Mouse (Mus musculus): ENCODE measurements around the gene Rhov. TPM values are rescaled to one million over a fixed set of nuclear protein-coding genes. Genes with fewer than 3 reads are reported as not detected.

The Rhov gene
- total RNA-seq (2021) = 10 to 100 TPM; 14.3 to 16.3 TPM

DNA sequence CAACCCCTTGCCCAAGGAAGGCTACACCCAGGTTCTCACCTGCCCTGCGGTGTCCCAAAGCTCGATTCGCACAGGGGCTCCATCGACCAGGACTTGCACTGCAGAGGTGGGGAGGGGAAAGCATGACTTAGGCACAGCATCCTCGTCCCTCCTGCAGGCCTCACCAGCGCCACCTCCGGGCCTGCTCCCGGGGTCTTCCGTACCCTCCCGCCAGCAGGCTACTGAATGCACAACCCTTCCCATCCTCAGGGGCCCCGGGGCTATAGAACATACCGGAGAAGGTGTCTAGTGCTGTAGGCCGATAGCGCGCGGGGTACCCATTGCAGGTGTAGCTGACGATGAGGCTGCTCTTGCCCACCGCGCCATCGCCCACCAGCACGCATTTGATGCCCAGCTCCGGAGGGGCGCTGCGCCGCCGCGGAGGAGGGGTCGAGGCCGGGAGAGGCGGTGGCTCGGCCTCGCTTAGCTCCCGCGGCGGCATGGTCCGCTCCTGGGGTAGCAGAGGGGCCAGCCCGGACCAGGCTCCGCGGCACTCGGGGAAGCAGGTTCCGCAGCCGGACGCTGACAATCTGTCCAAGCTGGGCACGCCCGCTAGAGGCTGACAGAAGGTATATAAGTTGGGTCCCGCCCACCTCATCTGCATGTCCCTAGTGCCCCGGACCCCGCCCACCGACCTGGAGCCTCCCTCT, at the start of gene Rhov:
Rhov (minus strand) TSS at position 630 of the 689 bp plus-strand sequence.
- peak; percentile 50 to 83 for DNase-seq (ENCODE audit: extremely low spot score in 1 of 2, low spot score in 2 of 2)
- intact Hi-C loops (cut with DNase I) = no loop called here

DNA sequence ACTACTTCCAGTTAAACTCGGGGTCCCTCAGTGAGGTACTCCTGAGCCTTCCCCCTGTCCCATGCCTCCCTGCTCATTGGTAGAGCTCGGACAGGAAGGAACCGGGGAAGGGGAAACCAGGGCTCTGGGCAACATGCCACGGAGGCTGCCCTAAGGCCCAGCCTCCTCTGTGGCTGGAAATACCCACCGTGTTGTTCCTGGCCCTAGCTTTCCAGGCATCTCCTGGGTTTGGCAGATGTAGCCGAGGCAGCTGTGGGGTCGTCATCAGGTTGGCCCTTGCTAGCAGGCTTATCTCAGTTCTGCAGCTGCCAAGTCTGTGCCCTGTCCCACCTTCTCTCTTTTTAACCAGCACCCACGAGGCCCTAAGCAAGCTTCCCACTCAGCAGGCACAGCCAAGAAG, 49.5 kb upstream of the Rhov start:
- intact Hi-C loops (cut with DNase I) = no loop called here
- peak in 1 of 2 experiments; percentile 58 for DNase-seq (ENCODE audit: extremely low spot score in 1 of 2, low spot score in 2 of 2)

DNA sequence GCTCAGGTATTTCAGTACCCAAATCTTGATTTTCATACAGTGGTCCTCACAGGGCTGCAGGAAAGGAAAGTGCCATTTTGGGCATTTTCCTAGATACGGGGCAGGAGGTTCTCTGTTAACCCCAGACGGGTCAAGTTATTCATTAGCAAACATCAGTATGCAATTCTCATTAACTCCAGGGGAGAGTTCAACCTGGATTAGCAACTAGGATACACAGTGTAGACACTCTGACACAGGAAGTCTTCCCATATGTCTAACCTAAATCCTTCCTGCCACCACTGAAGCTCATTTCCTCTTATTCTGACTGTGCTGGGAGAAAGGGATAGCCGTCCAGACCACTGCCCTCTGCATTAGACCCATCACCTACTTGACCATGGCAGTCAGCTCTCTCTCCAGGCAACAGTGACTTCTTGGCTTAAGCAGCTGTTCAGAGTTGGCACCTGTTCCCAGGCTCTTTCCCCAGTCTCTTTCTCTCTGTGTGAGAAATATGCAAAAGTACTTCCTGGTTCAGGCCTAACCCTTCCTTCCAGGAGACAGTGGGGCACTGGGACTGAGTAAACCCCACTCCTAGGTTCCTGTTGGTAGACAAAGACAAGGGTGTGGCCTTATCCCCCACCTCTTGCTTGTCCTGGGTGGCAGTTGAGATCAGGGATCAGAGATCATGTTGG, 47.1 kb upstream of the Rhov start:
- DNase-seq (ENCODE audit: extremely low spot score in 1 of 2, low spot score in 2 of 2) = no peak
- intact Hi-C loops (cut with DNase I) = no loop called here

DNA sequence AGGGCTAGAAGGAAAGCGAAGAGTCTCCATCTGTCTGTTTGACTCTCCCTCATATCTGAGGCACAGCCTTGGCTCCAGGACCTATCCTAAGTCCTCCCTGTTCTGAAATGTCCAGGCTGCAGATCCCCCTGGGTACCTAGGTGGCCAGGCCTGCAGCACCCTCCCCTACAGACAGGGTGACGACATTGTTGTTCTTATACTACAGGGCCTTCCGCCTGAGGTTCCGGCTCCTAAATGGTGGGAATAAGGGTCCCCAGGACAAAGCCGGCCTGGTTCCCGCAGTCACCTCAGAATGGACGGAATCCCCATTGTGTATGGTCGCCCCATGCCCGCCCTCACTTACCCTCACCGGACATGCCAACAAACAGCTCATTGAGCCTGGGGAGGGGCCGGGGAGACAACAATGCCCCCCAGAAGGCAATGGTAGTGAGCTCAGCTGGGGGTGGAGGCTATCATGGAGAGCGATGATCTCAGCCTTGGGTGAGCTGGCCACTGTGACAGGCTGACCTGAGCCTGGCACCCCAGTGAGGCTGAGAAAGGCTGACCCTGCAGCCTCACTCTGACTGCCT, 43.8 kb upstream of the Rhov start:
- intact Hi-C loops (cut with DNase I) = no loop called here
- DNase-seq (ENCODE audit: extremely low spot score in 1 of 2, low spot score in 2 of 2) = no peak

DNA sequence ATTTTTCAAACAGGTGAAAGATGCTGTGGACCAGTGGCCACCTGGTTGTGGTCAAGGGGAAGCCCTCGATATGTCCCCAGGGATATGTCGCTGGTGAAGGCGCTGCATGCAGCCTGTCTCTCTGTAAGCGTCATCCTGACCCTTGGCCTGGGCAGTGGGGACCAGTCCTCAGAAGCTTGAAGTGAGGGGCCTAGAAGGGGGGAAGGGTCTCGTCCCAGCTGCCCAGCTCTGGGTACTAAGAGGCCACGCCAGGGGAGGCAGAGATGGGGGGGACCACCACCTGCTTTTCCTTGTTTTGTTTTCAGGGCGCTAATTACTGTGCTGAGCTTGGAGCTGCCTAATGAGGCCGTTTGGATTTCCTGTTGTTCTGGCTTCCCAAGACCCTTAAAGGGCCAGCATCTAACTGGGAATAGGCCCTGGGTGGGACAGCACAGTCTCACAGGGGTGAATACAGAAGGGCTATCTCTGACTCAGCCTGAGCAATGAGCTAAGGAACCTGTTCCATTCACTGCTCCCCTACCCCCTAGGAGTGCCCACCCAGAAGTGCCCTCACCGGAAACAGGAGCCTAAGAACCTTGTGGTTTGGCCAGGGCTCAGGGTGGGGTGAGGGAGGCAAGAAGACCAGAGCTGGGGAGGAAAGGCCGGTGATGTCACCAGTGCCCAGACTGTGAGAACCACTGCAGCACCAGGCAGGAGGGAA, 42.9 kb upstream of the Rhov start:
- DNase-seq (ENCODE audit: extremely low spot score in 1 of 2, low spot score in 2 of 2) = no peak
- intact Hi-C loops (cut with DNase I) = no loop called here

DNA sequence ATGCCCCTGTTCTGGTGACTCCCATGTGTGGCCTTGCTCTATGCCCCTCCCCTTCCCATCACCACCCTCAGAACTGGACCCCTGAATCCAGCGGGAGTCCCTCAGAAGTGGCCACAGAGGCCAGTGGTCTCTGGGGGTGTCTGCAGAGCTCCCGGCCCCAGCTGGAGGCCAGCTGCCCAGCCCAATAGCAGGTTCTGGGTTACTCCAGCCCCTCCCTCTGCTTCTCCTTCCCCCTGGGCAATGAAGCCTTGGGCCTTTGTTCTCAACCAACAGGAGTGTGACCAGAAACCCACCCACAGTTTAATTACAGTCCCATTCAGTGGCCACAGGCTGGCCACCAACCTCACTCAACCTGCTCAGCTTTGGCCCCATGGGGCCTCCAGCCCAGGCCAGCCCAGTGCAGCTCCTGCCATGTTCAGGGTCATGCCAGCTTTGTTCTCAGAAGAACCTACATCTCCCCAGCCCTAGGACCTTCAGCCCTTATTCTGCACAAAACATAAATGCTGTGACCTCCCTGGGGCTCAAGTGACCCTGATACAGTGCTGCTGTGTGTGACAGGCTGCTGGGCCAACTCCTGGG, 41.4 kb upstream of the Rhov start:
- intact Hi-C loops (cut with DNase I) = no loop called here
- no peak for DNase-seq (ENCODE audit: extremely low spot score in 1 of 2, low spot score in 2 of 2)

DNA sequence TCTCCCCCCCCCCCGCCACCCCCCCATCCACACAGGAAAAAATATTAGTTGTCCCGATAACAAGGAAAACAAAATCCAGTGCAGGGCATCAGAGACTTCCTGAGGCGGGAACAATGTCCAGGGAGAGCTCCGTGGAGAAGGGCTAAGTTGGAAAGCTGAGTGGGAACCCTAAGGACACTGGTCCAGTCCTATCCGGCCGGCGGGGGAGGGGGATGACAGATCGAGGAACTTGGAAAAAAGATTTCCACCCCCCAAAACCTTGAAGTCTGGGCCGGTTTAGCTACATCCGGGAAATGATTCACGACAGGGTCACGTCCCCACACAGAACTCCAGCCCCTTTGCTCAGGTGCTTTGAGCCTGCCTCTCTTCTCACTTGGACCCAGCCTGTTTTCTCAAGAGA, 40.5 kb upstream of the Rhov start:
- intact Hi-C loops (cut with DNase I) = no loop called here
- peak in 1 of 2 experiments; percentile 73 for DNase-seq (ENCODE audit: extremely low spot score in 1 of 2, low spot score in 2 of 2)

DNA sequence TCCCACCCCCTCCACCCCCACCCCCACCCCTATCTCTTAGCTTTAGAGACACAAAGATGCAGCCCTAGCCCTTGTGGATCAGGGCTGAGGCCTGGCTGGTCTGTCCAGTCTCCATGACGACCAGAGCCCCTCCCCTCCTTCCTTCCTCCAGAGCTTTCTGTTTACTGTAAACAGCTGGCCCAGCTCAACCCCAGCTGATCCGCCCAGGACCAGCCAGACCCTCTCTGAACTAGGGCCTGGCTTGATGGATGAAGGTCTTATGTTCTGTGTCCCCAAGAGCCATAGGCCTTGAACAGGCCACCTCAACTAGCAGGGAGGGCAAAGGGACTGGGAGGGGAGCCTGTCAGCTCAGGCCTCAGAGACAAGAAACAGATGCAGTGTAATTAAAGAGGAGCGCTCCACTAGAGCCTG, 33.7 kb upstream of the Rhov start:
- intact Hi-C loops (cut with DNase I) = no loop called here
- DNase-seq (ENCODE audit: extremely low spot score in 1 of 2, low spot score in 2 of 2) = peak in 1 of 2 experiments; percentile 80

DNA sequence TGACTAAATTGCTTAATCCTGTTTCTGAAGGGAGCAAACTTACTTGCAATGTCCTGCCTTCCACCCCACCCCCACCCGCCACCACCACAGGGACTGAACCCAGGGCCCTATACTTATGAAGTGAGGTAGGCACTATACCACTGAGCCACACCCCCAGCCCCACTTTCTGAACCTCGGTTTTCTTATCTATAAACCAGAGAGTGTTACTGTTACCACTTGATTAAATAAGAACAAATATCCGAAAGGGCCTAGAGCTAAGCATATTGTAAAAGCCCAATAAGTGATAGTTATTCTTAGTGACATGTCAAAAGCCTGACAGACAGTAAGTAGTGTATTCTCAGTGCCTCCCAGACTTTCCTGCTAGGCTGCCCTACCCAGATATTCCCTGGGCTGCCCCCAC, 33.3 kb upstream of the Rhov start:
- intact Hi-C loops (cut with DNase I) = no loop called here
- no peak for DNase-seq (ENCODE audit: extremely low spot score in 1 of 2, low spot score in 2 of 2)

DNA sequence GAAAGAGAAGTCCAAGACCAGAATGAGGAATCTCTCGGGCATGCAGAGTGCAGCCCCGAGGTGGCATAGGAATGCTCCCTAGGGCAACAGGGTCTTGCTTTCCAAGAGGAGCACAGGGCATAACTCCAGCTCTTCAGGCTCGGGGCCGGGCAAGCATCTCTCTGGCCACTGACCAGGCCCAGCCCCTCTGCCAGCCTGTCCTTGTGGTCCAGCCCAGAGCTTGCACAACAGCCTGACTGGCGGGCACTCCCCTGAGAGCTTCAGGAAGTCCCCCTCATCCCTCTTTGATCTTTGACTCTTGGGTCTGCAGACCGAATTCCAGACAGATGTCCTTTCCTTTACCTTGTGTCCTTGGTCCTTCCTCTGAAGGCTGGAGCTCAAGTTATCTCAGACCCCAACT, 31.8 kb upstream of the Rhov start:
- no peak for DNase-seq (ENCODE audit: extremely low spot score in 1 of 2, low spot score in 2 of 2)
- intact Hi-C loops (cut with DNase I) = no loop called here

DNA sequence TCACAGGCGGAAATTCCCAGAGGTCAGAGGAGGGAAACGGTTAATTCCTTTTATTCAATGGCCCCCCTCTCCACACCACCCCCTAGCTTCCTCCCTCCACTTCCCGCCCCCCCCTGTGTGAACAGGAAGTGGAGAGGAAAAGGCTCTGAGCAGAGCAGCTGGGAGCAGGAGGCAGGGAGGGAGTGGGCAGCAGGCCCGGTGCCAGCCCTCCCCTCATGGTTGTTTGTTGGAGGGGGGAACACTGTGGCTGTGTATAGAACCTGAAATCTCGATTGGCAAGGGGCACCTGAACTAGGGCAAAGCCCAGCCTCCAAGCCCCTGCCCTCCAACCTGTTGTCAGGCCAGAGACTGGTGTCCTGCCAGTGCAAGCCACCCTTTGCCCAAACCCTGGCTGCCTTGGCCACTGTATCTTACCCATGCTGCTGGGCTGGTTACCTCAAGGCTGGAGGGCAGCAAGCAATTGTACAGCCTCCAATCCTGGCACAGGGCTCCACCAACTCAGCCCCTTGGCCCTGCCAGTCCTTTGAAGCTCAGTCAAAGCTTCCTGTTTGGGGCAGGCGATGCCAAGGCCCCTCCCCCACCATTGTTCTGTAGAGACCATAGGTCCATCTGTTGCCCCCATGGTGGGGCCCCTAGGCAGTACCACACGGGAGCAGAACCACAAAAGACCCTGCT, 29.9 kb upstream of the Rhov start:
- peak; percentile 26 to 82 for DNase-seq (ENCODE audit: extremely low spot score in 1 of 2, low spot score in 2 of 2)
- intact Hi-C loops (cut with DNase I) = no loop called here

DNA sequence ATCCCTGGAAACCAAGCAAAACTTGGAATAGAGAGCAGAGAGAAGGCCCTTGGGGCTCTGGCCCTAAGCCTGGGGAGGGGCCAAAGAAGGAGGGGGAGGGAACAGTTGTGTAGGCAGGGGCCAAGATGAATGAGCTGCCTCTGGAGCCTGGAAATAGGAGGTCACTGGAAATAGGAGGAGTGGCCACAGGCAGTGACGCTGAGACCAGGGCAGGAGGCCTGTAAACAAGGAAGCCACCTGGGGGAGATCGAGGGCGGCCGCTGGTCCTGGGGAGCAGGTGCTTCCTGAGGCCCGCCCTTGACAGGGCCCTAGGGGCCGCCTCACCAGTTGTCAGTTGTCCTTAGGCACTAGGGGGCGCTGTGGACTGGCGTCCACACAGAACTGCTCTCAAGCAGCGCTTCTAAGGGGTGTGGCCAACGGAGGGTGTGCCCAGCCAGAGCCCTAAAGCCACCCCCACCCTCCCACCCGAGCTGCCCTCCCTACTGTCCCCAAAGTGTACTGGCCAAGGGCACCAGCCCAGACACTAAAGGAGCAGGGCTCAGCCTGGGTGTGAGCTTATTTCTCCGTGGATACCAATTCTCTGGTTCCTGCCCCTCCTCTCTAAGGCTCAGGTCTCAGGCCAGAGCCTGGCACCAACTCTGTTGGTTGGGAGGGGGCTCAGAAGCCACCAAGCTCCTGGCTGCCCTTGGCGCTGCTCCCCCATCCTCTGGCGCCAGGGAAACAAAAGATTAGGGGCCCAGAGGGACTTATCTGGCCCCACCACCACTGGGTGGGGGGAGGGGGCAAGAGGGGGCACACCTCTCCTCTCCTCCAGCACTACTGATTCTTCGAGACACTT, 29.1 kb upstream of the Rhov start:
- DNase-seq (ENCODE audit: extremely low spot score in 1 of 2, low spot score in 2 of 2) = peak in 1 of 2 experiments; percentile 94
- intact Hi-C loops (cut with DNase I) = loop anchor here (5.0 kb wide), 1 partner anchor 117 kb away; no protein-coding TSS in a partner anchor

DNA sequence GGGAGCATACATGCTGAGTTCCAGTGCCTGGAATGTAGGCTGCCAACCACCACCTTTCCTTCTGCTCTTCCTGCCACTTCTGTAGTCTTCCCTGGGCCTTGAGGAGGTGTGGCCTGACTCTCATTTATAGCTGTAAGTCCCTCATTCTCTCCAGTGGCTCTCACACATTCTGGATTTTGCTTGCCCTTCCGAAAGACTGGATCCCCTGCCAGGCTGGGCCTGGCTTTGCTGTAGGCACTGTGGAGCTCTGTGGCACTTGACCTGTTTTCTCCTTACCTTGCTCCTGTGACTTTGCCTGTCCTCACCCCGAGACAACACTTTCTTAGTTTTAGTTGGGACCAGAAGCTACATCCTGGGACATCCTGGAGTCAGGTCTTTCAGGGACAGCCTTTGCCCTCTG, 27.8 kb upstream of the Rhov start:
- intact Hi-C loops (cut with DNase I) = loop anchor here (5.0 kb wide), 1 partner anchor 118 kb away; no protein-coding TSS in a partner anchor
- no peak for DNase-seq (ENCODE audit: extremely low spot score in 1 of 2, low spot score in 2 of 2)

DNA sequence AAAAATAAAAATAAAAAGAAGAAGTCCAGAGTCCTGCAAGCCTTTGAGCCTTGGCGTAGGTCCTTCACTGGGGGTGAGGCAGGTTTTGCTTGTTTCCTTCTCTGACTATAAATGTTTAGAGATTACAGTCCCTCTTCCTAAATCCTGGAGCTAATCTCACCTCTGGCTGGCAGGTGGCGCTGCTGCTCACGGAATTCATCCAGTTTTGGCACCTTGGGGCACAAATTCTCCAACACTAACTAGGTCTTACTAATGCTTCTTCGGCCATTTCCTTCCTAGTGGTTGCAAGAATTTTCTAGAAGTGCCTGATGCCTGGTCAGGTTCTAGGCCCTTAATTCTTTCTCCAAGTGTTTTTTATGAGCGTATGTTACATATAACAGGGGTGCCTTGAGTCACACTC, 27.3 kb upstream of the Rhov start:
- peak in 1 of 2 experiments; percentile 69 for DNase-seq (ENCODE audit: extremely low spot score in 1 of 2, low spot score in 2 of 2)
- intact Hi-C loops (cut with DNase I) = loop anchor here (5.0 kb wide), 1 partner anchor 119 kb away; no protein-coding TSS in a partner anchor

DNA sequence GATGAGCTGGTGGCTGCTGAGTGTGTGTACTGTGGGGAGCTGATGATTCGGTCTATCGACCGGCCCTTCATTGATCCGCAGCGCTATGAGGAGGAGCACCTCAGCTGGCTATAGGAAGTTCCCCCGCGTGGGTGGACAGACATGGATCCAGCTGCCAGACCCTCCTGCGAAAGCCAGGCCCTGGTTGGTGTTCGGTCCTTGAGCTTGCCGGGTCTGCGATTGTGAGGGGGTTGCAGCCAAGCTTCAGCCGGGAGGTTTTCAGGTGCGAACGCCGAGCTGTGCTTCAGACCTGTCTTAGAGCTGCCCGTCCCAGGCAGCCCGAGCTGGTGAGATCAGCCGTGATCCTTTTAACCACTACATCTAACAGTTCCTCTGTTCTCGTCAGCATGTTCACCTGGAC, 26.4 kb upstream of the Rhov start:
- intact Hi-C loops (cut with DNase I) = loop anchor here (5.0 kb wide), 1 partner anchor 120 kb away; no protein-coding TSS in a partner anchor

DNA sequence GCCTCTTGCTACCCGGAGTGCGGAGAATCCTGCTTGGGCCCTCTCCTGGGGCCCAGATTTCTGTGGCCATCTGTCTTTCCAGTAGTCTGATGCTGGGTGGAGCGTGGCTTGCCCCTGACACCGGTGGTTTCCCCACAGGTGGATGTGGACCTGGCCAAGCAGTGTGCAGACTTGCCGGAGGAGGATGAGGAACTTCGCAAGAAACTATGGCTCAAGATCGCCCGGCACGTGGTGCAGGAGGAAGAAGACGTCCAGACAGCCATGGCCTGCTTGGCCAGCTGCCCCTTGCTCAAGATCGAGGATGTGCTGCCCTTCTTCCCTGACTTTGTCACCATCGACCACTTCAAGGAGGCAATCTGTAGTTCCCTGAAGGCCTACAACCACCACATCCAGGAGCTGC, 25.7 kb upstream of the Rhov start:
- intact Hi-C loops (cut with DNase I) = loop anchor here (5.0 kb wide), 1 partner anchor 121 kb away; no protein-coding TSS in a partner anchor
- no peak for DNase-seq (ENCODE audit: extremely low spot score in 1 of 2, low spot score in 2 of 2)

More for the DNA sequence above, 26.4 kb upstream of the Rhov start:
- DNase-seq (ENCODE audit: extremely low spot score in 1 of 2, low spot score in 2 of 2) = no peak

DNA sequence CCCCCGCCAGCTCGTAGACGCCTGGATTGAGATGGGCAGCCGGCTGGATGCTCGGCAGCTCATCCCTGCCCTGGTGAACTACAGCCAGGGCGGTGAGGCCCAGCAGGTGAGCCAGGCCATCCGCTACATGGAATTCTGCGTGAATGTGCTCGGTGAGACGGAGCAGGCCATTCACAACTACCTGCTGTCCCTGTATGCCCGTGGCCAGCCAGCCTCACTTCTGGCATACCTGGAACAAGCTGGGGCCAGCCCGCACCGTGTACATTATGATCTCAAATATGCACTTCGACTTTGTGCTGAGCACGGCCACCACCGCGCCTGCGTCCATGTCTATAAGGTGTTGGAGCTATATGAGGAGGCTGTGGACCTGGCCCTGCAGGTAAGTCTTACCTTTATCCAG, 23.3 kb upstream of the Rhov start:
- no peak for DNase-seq (ENCODE audit: extremely low spot score in 1 of 2, low spot score in 2 of 2)
- intact Hi-C loops (cut with DNase I) = no loop called here
